In genomic region chr4:43673703-43674102, GRCm38 (mm10) we compare ENCODE assay signal across 31 mouse cellular contexts. TPM values are rescaled to one million over a fixed set of nuclear protein-coding genes. Genes with fewer than 3 reads are reported as not detected.
"Had no signal": no experiment of that assay in that cellular context is flagged by ENCODE, and none has a peak within 500 bp of the region (broad histone marks: within the 10 kb centered on the region; RNA-seq: fewer than 3 reads in every experiment).

No protein-coding gene starts in this region.

- H3K27me3 ChIP-seq: intestine, embryonic 15.5 days; kidney, embryonic 15.5 days; limb, embryonic 12.5 days; lung, embryonic 15.5 days; midbrain, embryonic 13.5 days; neural tube, embryonic 13.5 days; stomach, embryonic 15.5 days had no signal

- H3K27ac ChIP-seq: intestine, embryonic 15.5 days; kidney, embryonic 15.5 days; left cerebral cortex, adult 2 months; liver, embryonic 13.5 days; lung, embryonic 15.5 days; midbrain, embryonic 10.5 days; midbrain, embryonic 13.5 days; neural tube, embryonic 13.5 days; stomach, embryonic 15.5 days had no signal

- ATAC-seq: intestine, embryonic 15.5 days; midbrain, embryonic 13.5 days; midbrain, embryonic 16.5 days had no signal

- H3K4me2 ChIP-seq: intestine, embryonic 15.5 days; kidney, embryonic 15.5 days; limb, embryonic 12.5 days; liver, embryonic 13.5 days; lung, embryonic 15.5 days; midbrain, embryonic 13.5 days; neural tube, embryonic 13.5 days; stomach, embryonic 15.5 days had no signal

- DNase-seq: kidney, adult 11 months; kidney, adult 8-10 months; kidney, postnatal 10 days; kidney, postnatal 36 days; layer of hippocampus, postnatal 36 days; liver, embryonic 13.5 days; retina, postnatal 1 day; right cerebral cortex, postnatal 25 days; spleen, adult 18-20 months; thymus, postnatal 25 days had no signal

- H3K4me3 ChIP-seq: intestine, embryonic 15.5 days; kidney, embryonic 15.5 days; left cerebral cortex, adult 2 months; limb, embryonic 12.5 days; liver, embryonic 13.5 days; lung, embryonic 15.5 days; megakaryocyte, embryonic 14.5 days; midbrain, embryonic 10.5 days; midbrain, embryonic 13.5 days; myocyte; neural tube, embryonic 13.5 days; stomach, embryonic 15.5 days had no signal

- H3K9me3 ChIP-seq: intestine, embryonic 15.5 days; kidney, embryonic 15.5 days; limb, embryonic 12.5 days; liver, embryonic 13.5 days; lung, embryonic 15.5 days; megakaryocyte, embryonic 14.5 days; midbrain, embryonic 10.5 days; midbrain, embryonic 13.5 days; neural tube, embryonic 13.5 days; stomach, embryonic 15.5 days had no signal

- H3K36me3 ChIP-seq: intestine, embryonic 15.5 days; liver, embryonic 13.5 days had no signal

- H3K9ac ChIP-seq: intestine, embryonic 15.5 days; kidney, embryonic 15.5 days; limb, embryonic 12.5 days; liver, embryonic 13.5 days; lung, embryonic 15.5 days; midbrain, embryonic 13.5 days; neural tube, embryonic 13.5 days; stomach, embryonic 15.5 days had no signal

RNA-seq across cellular contexts. Expression of gene Fam221b, which starts 4.8 kb away (rescaled TPM):
- total RNA-seq: liver, adult 2 months had no signal
- polyA plus RNA-seq: liver, adult 2 months had no signal

RNA-seq across cellular contexts. Expression of gene Spag8, which starts 20.3 kb away (rescaled TPM):
- total RNA-seq: monocyte, adult 5-6 weeks had no signal

RNA-seq across cellular contexts. Expression of gene Olfr70, which starts 26.9 kb away (rescaled TPM):
- total RNA-seq: layer of hippocampus, adult 8-10 months; layer of hippocampus, postnatal 10 days; layer of hippocampus, postnatal 36 days; left cerebral cortex, adult 2 months; left cerebral cortex, postnatal 10 days; left cerebral cortex, postnatal 36 days; liver, adult 2 months; monocyte, adult 5-6 weeks; neutrophil, adult 5-6 weeks had no signal
- polyA plus RNA-seq: intestine, embryonic 15.5 days; kidney, embryonic 15.5 days; liver, adult 2 months; liver, embryonic 13.5 days; liver, embryonic 16.5 days; lung, embryonic 15.5 days; midbrain, embryonic 10.5 days; midbrain, embryonic 13.5 days; midbrain, embryonic 16.5 days; myocyte; neural tube, embryonic 13.5 days; stomach, embryonic 15.5 days; thymus, postnatal 0 days had no signal
